Mouse (Mus musculus) cerebellum, postnatal 25 days (tissue): ENCODE results near the gene Sbf2.
"Not testable (repeated sequence)": the region's sequence is repeated elsewhere in the genome, so short reads cannot be mapped to it uniquely, and the experiment has no call there.

Experiments
- DNase-seq, 2 experiments: peaks; one replicate each; pipeline ENCODE4 v3.0.0; 2021; ENCODE audit warnings: mixed read lengths in 2 of 2

Gene Sbf2

DNA sequence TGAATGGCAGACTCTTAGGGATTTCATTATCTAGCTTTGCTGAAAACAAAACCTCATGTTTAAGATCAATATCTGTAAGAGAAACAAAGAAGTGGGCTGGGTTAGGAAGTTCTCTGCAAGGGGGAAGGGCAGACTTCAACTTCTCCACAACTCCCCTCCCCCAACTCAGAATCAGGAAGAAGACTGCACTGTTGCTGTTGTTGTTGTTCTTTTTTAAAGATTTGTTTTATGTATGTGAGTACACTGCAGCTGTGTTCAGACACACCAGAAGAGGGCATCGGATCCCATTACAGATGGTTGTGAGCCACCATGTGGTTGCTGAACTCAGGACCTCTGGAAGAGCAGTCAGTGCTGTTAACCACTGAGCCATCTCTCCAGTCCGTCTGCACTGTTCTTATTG lies 225.8 kb downstream of the Sbf2 start:
- not testable (repeated sequence) for DNase-seq

DNA sequence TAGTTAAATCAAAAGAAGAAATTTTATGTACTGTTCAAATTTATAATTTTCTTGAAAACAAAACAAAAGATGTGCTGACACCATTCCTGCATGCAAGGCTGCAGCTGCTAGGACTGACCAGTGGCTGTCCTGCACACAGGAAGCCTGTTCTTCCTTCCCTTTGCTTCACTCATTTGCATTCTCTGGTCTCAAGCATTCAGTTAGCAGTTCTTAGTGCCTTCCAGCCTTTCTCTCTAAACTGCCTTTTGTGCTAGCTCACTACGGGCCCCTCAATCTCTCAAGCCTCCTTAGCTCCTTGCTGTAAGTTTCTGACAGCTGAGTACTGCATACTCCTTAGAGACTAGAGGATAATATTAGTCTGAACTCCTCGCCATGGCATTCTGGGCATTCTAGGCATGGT lies 227.2 kb downstream of the Sbf2 start:
- DNase-seq: no peak

DNA sequence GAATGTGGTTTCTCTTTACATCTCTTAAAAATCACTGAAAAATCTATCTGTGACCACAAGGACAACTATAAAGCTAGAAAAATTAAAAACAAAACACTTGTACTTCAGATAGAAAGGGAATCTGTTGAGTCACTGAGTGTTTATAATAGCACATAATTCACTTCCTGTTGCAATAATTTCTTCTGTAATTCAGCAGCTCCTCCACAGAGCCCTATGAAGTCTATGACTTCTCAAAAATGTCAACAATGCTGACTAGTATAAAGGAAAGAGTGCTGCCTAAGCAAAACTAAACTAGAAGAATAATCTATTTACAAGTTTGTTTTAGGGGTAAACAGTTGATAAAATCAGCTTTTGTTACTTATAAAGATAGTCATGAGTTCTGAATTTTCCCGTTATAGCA lies 229.2 kb downstream of the Sbf2 start:
- no peak for DNase-seq

DNA sequence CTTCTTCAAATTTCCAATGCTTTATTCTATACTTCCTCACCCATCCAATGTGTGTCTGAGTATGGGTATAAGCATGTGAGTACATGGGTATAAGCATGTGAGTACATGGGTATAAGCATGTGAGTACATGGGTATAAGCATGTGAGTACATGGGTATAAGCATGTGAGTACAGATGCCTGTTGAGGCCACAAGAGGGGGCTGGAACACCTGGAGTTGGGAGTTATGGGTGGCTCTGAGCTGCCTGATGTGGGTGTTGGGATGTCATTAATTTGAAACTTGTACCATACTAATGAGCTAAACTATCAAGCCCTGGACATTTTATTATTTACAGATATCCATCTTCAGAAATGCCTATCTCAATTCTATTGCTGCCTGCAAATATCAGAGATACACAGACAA lies 230.4 kb downstream of the Sbf2 start:
- no peak for DNase-seq

DNA sequence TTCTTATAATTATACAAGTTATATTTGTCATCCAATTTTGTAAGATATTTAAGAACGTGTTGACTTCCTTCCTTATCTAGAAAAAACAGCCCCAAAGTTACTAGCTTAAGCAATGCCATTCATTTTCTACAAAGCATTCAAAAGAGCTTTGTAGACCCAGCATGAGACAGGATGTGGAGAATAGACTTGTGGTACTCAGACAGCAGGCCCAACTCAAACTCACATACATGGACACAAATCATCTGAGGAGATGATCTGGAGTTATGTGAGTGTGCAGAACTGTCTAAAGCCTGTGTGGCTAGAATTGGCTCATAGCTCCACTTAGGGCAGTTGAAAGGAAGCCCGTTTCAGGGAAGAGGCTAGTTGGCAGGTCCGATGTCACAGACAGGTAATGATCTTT lies 233.1 kb downstream of the Sbf2 start:
- no peak for DNase-seq

GRCm38 (mm10) chr7:110379335-110379914 lies 235.3 kb downstream of the Sbf2 start:
- DNase-seq: no peak

- no peak for DNase-seq
Measured at GRCm38 (mm10) chr7:110372529-110372928, 242.2 kb downstream of the Sbf2 start.

GRCm38 (mm10) chr7:110362005-110362404 lies 252.7 kb downstream of the Sbf2 start:
- DNase-seq: no peak

DNA sequence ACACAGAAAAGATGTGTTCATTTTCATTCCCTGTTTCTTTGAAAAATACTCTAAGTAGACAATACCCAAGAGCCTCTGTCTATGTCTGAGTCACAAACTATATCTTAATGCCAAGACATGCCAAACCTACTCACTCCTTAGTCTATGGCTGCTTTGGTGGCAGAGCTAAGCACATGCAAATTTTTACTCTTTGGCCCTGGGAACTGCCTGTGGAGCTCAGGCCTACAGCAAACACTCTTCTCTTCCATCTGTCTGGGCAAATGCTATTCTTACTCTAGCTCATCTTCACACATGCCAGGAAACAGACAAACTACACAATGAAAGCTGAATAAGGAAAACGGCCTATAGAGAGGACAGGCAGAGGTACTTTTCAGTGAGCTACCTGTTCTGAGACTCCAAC lies 253.2 kb downstream of the Sbf2 start:
- no peak for DNase-seq

GRCm38 (mm10) chr7:110359391-110359790 lies 255.3 kb downstream of the Sbf2 start:
- no peak for DNase-seq

DNA sequence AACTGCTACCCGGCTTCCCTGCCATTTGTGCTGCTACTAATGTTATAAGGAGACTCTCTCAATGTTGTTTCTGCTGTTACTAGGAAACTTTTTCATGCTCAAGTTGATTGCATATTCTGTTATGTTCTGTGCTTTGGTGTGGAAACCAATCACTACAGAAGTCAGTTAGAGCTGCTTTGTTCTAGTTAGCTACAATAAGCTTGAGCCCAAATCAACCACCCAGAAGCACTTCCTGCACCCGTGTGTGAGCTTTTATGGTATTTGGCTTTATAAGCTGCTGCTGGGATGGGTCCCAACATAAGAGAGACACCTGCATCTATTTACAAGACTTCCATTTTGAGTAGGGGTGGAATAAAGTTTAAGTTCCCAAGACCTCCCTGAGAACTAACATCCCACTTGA lies 260.8 kb downstream of the Sbf2 start:
- DNase-seq: no peak

- no peak for DNase-seq
Measured at GRCm38 (mm10) chr7:110347250-110347649, 267.5 kb downstream of the Sbf2 start.

- peak; percentile 53 to 70 for DNase-seq
Measured at GRCm38 (mm10) chr7:110337601-110338000, 277.1 kb downstream of the Sbf2 start.

DNA sequence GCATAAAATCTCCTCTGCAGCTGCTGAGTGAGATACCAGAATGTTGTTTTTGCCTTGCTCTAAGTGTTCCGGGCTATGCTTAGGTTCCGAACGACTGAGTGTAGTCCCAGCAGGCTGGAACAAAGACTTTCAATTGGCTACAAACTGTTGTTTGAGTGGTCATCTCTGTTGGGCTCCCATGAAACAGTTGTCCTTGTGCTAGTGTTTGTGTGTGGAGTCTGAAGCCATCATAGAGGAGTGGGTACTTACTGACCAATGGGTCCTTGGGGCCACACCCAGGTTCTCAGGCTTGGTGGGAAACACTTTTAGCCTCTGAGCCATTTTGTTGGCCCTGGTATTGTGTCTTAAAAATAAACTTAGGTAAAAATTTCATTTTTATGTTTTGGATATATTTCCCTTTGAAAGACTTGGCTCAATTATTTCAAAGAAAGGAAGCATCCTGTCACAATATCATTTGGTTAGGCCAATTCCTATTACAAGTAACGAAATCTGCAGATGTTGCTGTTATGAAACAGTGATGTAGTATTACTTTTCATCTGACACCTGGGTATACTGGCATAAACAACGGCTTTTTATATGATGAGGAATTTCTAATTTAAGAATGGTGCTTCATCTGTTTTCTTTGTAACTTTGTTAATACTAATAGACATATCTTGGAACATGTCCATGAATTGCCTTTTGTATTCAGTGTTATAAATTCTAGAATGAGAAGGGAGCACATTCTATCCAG lies 289.2 kb downstream of the Sbf2 start:
- DNase-seq: no peak

DNA sequence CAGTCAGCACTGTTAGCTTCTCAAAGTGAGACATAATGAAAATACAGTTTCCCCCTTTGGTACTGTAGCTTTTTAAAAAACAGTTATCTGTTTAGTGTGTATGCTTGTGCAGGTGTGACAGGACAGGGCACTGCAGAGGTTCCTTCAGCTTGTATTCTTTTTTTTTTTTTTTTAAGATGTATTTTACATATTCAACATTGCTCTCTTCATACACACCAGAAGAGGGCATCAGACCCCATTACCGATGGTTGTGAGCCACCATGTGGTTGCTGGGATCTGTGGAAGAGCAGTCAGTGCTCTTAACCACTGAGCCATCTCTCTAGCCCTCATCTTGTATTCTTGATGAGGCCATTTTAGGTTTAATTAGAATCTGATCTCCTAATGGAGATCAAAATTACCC lies 289.9 kb downstream of the Sbf2 start:
- DNase-seq: no peak

- DNase-seq: no peak
Measured at GRCm38 (mm10) chr7:110321106-110321505, 293.6 kb downstream of the Sbf2 start.

DNA sequence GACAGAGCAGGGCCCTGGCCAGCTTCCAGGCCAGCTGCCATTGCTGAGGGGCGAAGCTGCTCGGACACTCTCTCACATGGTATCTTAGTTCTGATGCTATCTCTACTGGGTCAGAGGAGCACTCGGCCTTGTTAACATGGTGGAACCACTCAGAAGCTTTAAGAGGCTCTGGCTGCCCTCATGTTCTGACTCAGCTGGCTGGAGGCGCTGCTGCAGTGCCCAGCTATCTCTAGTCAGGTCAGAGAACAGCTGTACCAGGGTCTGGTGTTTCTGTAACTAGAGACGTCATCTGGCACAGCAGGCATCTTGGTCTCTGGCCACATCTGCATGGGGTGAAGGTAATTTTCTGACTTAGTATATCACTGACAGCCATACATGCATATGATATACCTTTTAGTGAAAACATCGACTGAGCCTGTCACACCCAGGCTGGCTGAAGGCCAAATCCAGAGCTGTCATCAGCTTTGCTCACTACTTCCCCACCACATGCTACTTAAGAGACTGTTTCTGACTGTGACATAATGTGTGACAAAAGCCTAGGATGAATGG lies 295.7 kb downstream of the Sbf2 start:
- peak in 1 of 2 experiments; percentile 35 for DNase-seq

DNA sequence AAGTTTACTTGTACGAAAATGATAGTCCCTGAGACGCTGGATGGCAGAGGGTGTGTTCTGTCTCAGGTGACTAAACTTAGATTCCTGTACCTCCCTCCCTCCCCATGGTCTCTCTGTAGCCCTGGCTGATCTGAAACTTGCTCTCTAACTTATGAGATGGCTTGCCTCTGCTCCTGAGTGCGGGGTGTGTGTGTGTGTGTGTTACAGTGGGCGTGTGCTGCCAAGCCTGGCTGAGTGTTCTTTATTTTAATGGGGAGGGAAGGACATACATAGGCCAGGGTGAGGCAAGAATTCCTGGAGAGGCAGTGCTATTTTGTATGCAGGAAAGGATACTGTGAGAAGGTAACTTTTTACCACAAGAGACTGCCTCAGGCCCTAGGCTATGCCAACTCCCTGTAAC lies 297.3 kb downstream of the Sbf2 start:
- DNase-seq: no peak

- peak in 1 of 2 experiments; percentile 39 for DNase-seq
Measured at GRCm38 (mm10) chr7:110315352-110315751, 299.4 kb downstream of the Sbf2 start.

DNA sequence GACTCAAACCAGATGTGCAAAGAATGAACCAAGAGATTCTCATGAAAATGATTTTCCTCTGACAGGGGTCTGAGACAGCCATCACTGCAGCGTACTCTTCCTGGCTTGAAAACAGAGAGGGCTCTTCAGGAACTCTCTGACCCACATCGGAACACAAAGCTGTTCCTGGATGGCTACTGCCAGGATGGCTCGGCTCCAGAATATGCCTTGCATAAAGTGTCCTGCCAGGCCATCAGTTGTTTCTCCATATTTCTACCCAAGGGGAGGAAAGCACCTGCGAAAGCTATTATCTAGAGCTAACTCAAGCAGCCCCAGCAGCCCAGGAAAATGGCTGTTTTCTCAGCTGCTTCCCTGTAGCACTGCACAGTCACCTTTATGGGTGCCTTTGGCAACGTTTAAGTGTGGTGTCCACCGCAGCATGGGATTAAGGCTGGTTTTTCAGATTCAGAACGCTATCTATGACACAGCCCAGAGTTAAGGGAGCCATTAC lies 300.3 kb downstream of the Sbf2 start:
- DNase-seq: peak; percentile 79 to 86

DNA sequence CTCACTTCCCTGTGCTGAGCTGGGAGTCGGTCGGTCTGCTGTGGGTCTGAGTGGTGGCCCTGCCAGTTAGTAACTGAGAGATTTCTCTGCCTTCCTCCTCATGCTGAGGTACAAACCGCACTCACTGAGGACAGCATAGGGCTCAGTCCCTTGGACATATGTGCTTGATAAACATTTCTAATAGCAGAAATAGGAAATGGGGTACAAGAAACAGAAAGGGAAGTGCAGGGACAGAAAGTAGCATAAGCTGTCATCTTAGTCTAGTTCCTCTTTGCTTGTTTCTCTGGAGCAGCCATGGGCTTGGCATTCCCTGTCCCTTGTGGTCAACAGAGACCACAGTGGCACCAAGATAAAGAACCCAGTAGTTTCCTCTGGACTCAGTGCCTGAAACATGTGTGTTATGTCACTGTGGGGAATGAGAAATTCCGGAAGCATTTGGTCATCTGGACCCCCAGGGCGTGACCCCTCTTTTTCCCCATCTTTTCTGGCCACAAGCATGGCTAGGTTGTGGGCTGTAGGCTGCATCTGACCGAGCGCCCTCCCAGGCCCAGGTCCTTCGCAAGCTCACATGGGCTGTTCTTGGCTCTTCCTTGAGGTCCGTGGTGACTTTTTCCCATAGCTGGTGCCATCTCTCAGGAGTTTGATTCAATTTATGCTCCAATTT lies 301.2 kb downstream of the Sbf2 start:
- no peak for DNase-seq

DNA sequence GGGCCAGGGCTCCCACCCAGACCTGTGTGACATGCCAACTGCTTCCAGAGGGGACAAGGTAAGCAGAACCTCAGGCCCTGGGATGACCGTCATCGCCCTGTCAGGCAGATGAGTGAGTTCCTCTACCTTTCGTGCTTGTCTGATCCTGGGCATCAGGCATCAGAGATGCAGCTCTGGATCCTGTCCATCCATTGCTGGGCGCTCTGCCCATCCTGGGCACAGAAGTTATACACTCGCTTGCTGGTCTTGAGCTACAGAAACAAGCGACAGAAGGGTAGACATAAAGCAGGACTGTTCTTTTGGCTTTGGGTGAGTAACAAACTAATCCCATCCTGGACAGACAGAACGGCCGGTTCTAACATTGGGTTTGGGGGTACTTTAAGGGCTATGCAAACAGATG lies 305.5 kb downstream of the Sbf2 start:
- peak; percentile 63 to 79 for DNase-seq

DNA sequence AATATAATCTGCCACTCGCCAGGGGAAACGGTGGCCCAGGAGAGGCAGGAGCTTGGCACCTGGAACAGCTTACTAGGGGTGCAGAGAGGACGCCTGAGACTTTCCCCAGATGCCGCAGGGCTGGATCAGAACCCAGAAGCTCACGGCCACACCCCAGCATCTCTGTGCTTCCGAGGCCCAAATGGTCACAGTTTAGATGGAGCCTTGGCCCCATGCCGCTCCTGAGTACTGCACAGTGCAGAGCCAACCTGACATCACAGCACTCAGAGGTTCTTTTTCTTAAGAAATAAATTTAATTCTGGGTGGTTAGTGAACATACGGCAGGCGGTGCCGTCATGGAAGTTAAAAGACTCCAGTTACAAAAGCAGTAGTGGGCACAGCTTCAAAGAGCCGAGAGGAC lies 307.0 kb downstream of the Sbf2 start:
- no peak for DNase-seq

GRCm38 (mm10) chr7:110306281-110306680 lies 308.4 kb downstream of the Sbf2 start:
- no peak for DNase-seq
